Mouse (Mus musculus): ENCODE data around the gene Hamp2. TPM values are rescaled to one million over a fixed set of nuclear protein-coding genes. Genes with fewer than 3 reads are reported as not detected.
"Not testable (repeated sequence)": the region's sequence is repeated elsewhere in the genome, so short reads cannot be mapped to it uniquely, and the experiment has no call there.

The Hamp2 gene
- polyA plus RNA-seq (2015; fragmentation: Nextera tagmentation; extraction: Ambion mirVana) = not detected in 2 replicates

GRCm38 (mm10) chr7:30924581-30924980 is at the start of gene Hamp2:
TSS of gene Hamp2 (minus strand) at chr7:30924681.
- 75% methylated on average over 2 of the region's 2 CpGs for WGBS
- not testable (repeated sequence) for H3K9me3 ChIP-seq (replicated peaks); H3K4me2 ChIP-seq; H3K4me3 ChIP-seq (replicated peaks); H3K9ac ChIP-seq; H3K27ac ChIP-seq; H3K27me3 ChIP-seq; ATAC-seq (replicated peaks; ENCODE audit: low FRiP score); H3K36me3 ChIP-seq; H3K4me1 ChIP-seq

- ATAC-seq (replicated peaks; ENCODE audit: low FRiP score) = peak; percentile 94
- Histone ChIP-seq H3K9me3 (replicated peaks) (no peaks in the 10 kb centered on the region), H3K27me3 (peaks cover 21% of the 10 kb centered on the region), H3K36me3 (peaks cover 5% of the 10 kb centered on the region; the same call in 1 of the 2 replicates), H3K9ac (peak within 1 kb of the TSS; percentile 42), H3K4me2 (peak within 1 kb of the TSS; percentile 65), H3K27ac (peak within 1 kb of the TSS; percentile 90), H3K4me1 (peaks cover 22% of the 10 kb centered on the region; the same call in 1 of the 2 replicates), H3K4me3 (replicated peaks) (peak within 1 kb of the TSS; percentile 56)
- under 1% methylated on average over 37 of the region's 37 CpGs for WGBS
These were observed 49.2 kb upstream of the Hamp2 start, which contains the start of gene Fam187b for GRCm38 (mm10) chr7:30973501-30974289. TSS of gene Fam187b (plus strand) at chr7:30973790.

- Histone ChIP-seq H3K36me3 (peaks cover 5% of the 10 kb centered on the region; the same call in 1 of the 2 replicates), H3K4me1 (peaks cover 22% of the 10 kb centered on the region; the same call in 1 of the 2 replicates), H3K9me3 (replicated peaks) (no peaks in the 10 kb centered on the region), H3K4me2 (peak within 1 kb of the TSS; percentile 65), H3K9ac (peak within 1 kb of the TSS; percentile 42), H3K4me3 (replicated peaks) (peak within 1 kb of the TSS; percentile 56), H3K27me3 (peaks cover 21% of the 10 kb centered on the region), H3K27ac (peak within 1 kb of the TSS; percentile 90)
- ATAC-seq (replicated peaks; ENCODE audit: low FRiP score) = peak; percentile 88
- WGBS = under 1% methylated on average over 19 of the region's 19 CpGs
These were observed 48.7 kb upstream of the Hamp2 start, which contains the start of gene Lsr for GRCm38 (mm10) chr7:30973251-30973500. TSS of gene Lsr (minus strand) at chr7:30973464.

GRCm38 (mm10) chr7:30972426-30973250 is 48.2 kb upstream of the Hamp2 start:
- 3% methylated on average over 41 of the region's 41 CpGs for WGBS
- peak; percentile 47; the same call in 1 of the 2 replicates for ATAC-seq (replicated peaks; ENCODE audit: low FRiP score)

GRCm38 (mm10) chr7:30971901-30972300 is 47.4 kb upstream of the Hamp2 start:
- H3K36me3 ChIP-seq = peaks cover 5% of the 10 kb centered on the region; the same call in 1 of the 2 replicates
- H3K27me3 ChIP-seq = peaks cover 21% of the 10 kb centered on the region
- H3K9me3 ChIP-seq (replicated peaks) = no peaks in the 10 kb centered on the region
- peak overlapping the region; percentile 65 for H3K4me2 ChIP-seq
- 0 out of 2 replicates have a peak overlapping the region, but pooled peaks have one; percentile 42 for H3K9ac ChIP-seq
- no peak overlapping the region for H3K27ac ChIP-seq
- H3K4me1 ChIP-seq = peaks cover 22% of the 10 kb centered on the region; the same call in 1 of the 2 replicates
- H3K4me3 ChIP-seq (replicated peaks) = peak overlapping the region; percentile 56
- ATAC-seq (replicated peaks; ENCODE audit: low FRiP score) = no peak
- 86% methylated on average over 15 of the region's 15 CpGs for WGBS

More at GRCm38 (mm10) chr7:30972426-30973250, 48.2 kb upstream of the Hamp2 start:
- no peaks in the 10 kb centered on the region for H3K9me3 ChIP-seq (replicated peaks)
- H3K36me3 ChIP-seq = peaks cover 5% of the 10 kb centered on the region; the same call in 1 of the 2 replicates
- H3K4me1 ChIP-seq = peaks cover 22% of the 10 kb centered on the region; the same call in 1 of the 2 replicates
- peaks cover 21% of the 10 kb centered on the region for H3K27me3 ChIP-seq
- peak overlapping the region; percentile 90 for H3K27ac ChIP-seq
- H3K9ac ChIP-seq = peak overlapping the region; percentile 42
- peak overlapping the region; percentile 56 for H3K4me3 ChIP-seq (replicated peaks)
- H3K4me2 ChIP-seq = peak overlapping the region; percentile 65

- no peak overlapping the region for H3K27ac ChIP-seq
- no peaks in the 10 kb centered on the region for H3K9me3 ChIP-seq (replicated peaks)
- peaks cover 21% of the 10 kb centered on the region for H3K27me3 ChIP-seq
- 74% methylated on average over 4 of the region's 4 CpGs for WGBS
- H3K36me3 ChIP-seq = peaks cover 11% of the 10 kb centered on the region; the same call in 1 of the 2 replicates
- H3K9ac ChIP-seq = no peak overlapping the region
- no peak for ATAC-seq (replicated peaks; ENCODE audit: low FRiP score)
- H3K4me2 ChIP-seq = no peak overlapping the region
- H3K4me3 ChIP-seq (replicated peaks) = no peak overlapping the region
- H3K4me1 ChIP-seq = peaks cover 19% of the 10 kb centered on the region; the same call in 1 of the 2 replicates
These were observed 44.7 kb upstream of the Hamp2 start for GRCm38 (mm10) chr7:30969174-30969573.

- no peak overlapping the region for H3K27ac ChIP-seq
- 92% methylated on average over 8 of the region's 8 CpGs for WGBS
- H3K27me3 ChIP-seq = peaks cover 20% of the 10 kb centered on the region
- no peak overlapping the region for H3K4me2 ChIP-seq
- ATAC-seq (replicated peaks; ENCODE audit: low FRiP score) = no peak
- H3K4me3 ChIP-seq (replicated peaks) = no peak overlapping the region
- peaks cover 11% of the 10 kb centered on the region; the same call in 1 of the 2 replicates for H3K36me3 ChIP-seq
- H3K4me1 ChIP-seq = peaks cover 18% of the 10 kb centered on the region; the same call in 1 of the 2 replicates
- no peaks in the 10 kb centered on the region for H3K9me3 ChIP-seq (replicated peaks)
- no peak overlapping the region for H3K9ac ChIP-seq
These were observed 44.1 kb upstream of the Hamp2 start for GRCm38 (mm10) chr7:30968611-30969010.

GRCm38 (mm10) chr7:30966657-30967056 is 42.2 kb upstream of the Hamp2 start:
- no peaks in the 10 kb centered on the region for H3K9me3 ChIP-seq (replicated peaks)
- ATAC-seq (replicated peaks; ENCODE audit: low FRiP score) = no peak
- H3K36me3 ChIP-seq = peaks cover 20% of the 10 kb centered on the region
- H3K4me3 ChIP-seq (replicated peaks) = no peak overlapping the region
- peaks cover 5% of the 10 kb centered on the region; the same call in 1 of the 2 replicates for H3K4me1 ChIP-seq
- H3K4me2 ChIP-seq = no peak overlapping the region
- H3K27me3 ChIP-seq = peaks cover 1% of the 10 kb centered on the region; the same call in 1 of the 2 replicates
- no peak overlapping the region for H3K27ac ChIP-seq
- H3K9ac ChIP-seq = no peak overlapping the region
- 76% methylated on average over 3 of the region's 3 CpGs for WGBS

GRCm38 (mm10) chr7:30965677-30966076 is 41.2 kb upstream of the Hamp2 start:
- 74% methylated on average over 14 of the region's 14 CpGs for WGBS

GRCm38 (mm10) chr7:30964366-30964765 is 39.9 kb upstream of the Hamp2 start:
- Histone ChIP-seq H3K4me1 (0 out of 2 replicates have a peak, but pooled peaks cover 3% of the 10 kb centered on the region), H3K27me3 (no peaks in the 10 kb centered on the region), H3K4me3 (replicated peaks) (no peak overlapping the region), H3K36me3 (peaks cover 30% of the 10 kb centered on the region), H3K27ac (no peak overlapping the region), H3K9me3 (replicated peaks) (no peaks in the 10 kb centered on the region), H3K9ac (no peak overlapping the region), H3K4me2 (no peak overlapping the region)
- no peak for ATAC-seq (replicated peaks; ENCODE audit: low FRiP score)
- WGBS = 78% methylated on average over 7 of the region's 7 CpGs

More at GRCm38 (mm10) chr7:30965677-30966076, 41.2 kb upstream of the Hamp2 start:
- Histone ChIP-seq H3K4me1 (0 out of 2 replicates have a peak, but pooled peaks cover 4% of the 10 kb centered on the region), H3K9me3 (replicated peaks) (no peaks in the 10 kb centered on the region), H3K36me3 (peaks cover 23% of the 10 kb centered on the region), H3K27me3 (no peaks in the 10 kb centered on the region), H3K4me2 (no peak overlapping the region), H3K27ac (no peak overlapping the region), H3K4me3 (replicated peaks) (no peak overlapping the region), H3K9ac (no peak overlapping the region)
- ATAC-seq (replicated peaks; ENCODE audit: low FRiP score) = no peak

GRCm38 (mm10) chr7:30962862-30963261 is 38.4 kb upstream of the Hamp2 start:
- Histone ChIP-seq H3K27me3 (no peaks in the 10 kb centered on the region), H3K4me3 (replicated peaks) (no peak overlapping the region), H3K4me1 (peaks cover 12% of the 10 kb centered on the region), H3K9ac (no peak overlapping the region), H3K27ac (no peak overlapping the region), H3K36me3 (peaks cover 43% of the 10 kb centered on the region), H3K9me3 (replicated peaks) (no peaks in the 10 kb centered on the region), H3K4me2 (no peak overlapping the region)
- 93% methylated on average over 5 of the region's 5 CpGs for WGBS
- ATAC-seq (replicated peaks; ENCODE audit: low FRiP score) = no peak

All from kidney, embryonic 15.5 days (tissue).